Mouse (Mus musculus) CD4-positive naive resting alpha-beta T cell, adult 76 days (primary cell): ENCODE measurements around the gene Slc6a8. TPM values are rescaled to one million over a fixed set of nuclear protein-coding genes. Genes with fewer than 3 reads are reported as not detected.

Source experiments
- total RNA-seq: library from RNA; stranded (reverse); gene quantifications from one replicate; pipeline ENCODE4 v1.2.4, GENCODE M21; 2023

Slc6a8 gene
- 0.29 TPM for total RNA-seq

DNA sequence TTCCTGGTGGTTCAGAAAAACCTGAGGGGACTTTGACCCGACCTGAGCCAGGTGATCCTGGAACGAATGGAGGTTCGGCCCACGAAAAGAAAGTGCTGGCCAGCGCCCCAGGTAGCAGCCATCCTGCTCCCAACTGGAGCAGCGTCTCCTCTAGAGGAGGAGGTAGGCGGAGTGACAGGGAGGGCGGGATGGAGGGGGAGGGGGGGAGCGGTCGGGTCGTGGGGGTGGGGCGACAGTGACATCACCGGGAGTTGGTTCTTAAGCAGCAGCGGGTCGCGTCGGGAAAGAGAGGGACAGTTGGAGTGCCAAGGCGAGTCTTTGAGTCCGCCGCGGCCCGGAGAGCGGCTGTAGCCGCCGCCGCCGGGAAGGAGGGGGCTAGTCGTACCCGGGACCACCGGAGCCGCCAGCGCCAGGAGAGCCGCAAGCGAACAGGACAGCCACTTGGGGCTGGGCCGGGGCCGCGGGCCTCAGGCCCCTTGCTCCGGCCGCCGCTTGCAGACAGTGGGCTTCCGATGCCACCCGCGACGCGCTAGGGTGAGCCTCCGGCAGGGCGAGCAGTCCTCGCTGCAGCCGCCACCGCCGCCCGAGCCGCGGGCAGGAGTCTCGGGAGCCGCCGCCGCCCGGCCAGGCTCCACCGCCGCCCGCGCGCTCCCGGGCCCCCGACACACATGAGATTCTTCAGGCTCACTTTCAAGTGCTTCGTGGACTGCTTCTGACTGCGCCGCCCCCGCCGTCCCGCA, at the start of gene Slc6a8:
Slc6a8 (plus strand) TSS at position 272 of the 740 bp plus-strand sequence.

GRCm38 (mm10) chrX:73639255-73639675, 33.7 kb upstream of the Slc6a8 start, which contains the start of gene Dusp9:
Gene Dusp9 (plus strand): TSS chrX:73639419.

DNA sequence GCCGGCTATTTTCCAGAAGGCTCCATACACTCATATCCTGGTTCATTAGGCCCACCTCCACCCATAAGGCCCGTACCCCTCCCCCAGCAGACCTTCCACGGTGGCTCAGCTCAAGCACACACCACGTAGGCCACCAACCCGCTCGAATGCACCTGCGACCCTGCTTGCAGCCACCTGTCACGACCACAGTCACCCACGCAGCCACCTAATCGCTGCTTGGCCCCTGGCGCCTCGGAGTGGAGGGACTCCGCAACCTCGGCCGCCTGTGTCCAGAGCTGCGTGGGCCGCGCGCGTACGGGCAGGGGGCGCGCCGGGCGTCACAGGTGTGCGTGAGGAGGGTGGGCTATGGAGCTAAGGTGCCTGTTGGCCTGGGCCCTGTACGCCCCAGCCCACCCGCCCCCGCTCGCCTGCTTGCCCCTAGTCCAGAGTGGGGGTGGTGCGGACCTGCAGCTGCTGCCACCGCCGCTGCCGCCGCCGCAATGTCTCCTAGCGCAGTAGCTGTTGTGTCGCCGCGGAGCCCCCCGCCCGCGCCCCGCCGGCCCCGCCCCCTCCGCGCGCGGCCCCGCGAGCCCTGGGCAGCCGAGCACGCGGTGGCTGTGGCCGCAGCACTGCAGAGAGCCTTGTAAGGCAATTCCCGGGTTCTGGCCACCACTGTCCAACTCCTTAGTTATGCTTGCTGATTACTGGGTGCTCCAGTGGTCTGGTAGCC, 13.2 kb upstream of the Slc6a8 start, which contains the start of gene Pnck:
Pnck (minus strand) TSS at position 543 of the 709 bp plus-strand sequence.

DNA sequence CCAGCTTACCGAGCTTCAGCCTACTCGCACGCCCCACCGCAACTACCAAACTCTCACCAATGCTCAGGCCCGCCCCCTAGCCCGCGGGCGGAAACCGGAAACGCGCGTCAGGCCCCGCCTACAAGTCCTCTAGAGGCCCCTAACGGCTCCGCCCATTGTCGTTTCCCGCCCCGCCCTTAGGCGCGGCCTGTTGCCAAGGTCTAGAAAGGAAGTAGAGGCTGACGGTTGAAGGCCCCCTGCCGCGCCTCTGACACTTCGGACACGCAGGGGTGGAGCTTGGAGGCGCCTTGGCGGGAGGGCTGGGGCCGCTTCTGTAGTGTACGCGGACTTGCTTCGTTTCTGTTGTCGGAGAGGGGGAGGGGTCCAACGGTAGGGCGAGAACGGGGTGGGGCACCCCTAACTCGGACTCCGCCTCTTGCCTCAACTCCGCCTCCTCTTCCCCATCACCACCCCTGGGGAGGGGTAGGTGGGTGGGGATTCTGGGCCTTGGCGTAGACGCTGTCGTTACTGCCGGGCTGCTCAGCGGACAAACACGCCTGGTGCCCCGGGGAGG, 43.2 kb downstream of the Slc6a8 start, which contains the start of the genes Bcap31 and Abcd1:
Bcap31 (minus strand) TSS at position 67 of the 553 bp plus-strand sequence.
Abcd1 (plus strand) TSS at position 489 of the 553 bp plus-strand sequence.

Other genes with a start within 250 kb of the Slc6a8 start
- 0.59 TPM for gene Trex2, start 237.8 kb upstream of the Slc6a8 start, total RNA-seq
- 15.4 TPM for gene Haus7, start 214.1 kb upstream of the Slc6a8 start, total RNA-seq
- 1.1 TPM for gene Bgn, start 189.5 kb upstream of the Slc6a8 start, total RNA-seq
- not detected for gene Atp2b3, start 170.1 kb upstream of the Slc6a8 start, total RNA-seq
- gene Dusp9, start 33.7 kb upstream of the Slc6a8 start, total RNA-seq, result 0.21 TPM
- 0.79 TPM for gene Pnck, start 13.0 kb upstream of the Slc6a8 start, total RNA-seq
- 94.2 TPM for gene Bcap31, start 43.0 kb downstream of the Slc6a8 start, total RNA-seq
- gene Abcd1, start 43.4 kb downstream of the Slc6a8 start, total RNA-seq, result 32.2 TPM
- not detected for gene Plxnb3, start 83.9 kb downstream of the Slc6a8 start, total RNA-seq
- gene Srpk3, start 101.3 kb downstream of the Slc6a8 start, total RNA-seq, result 9.1 TPM
- 139 TPM for gene Idh3g, start 113.7 kb downstream of the Slc6a8 start, total RNA-seq
- 109 TPM for gene Ssr4, start 113.9 kb downstream of the Slc6a8 start, total RNA-seq
- gene Pdzd4, start 151.8 kb downstream of the Slc6a8 start, total RNA-seq, result 1.1 TPM
- gene Avpr2, start 219.0 kb downstream of the Slc6a8 start, total RNA-seq, result not detected
- 61.1 TPM for gene L1cam, start 223.0 kb downstream of the Slc6a8 start, total RNA-seq
- 268 TPM for gene Arhgap4, start 248.7 kb downstream of the Slc6a8 start, total RNA-seq
- gene Naa10, start 248.8 kb downstream of the Slc6a8 start, total RNA-seq, result 61.7 TPM